Mouse (Mus musculus) central nervous system, embryonic 11.5 days (tissue): ENCODE measurements around the gene Slc6a19. TPM values are rescaled to one million over a fixed set of nuclear protein-coding genes. Genes with fewer than 3 reads are reported as not detected.

ENCODE experiments used
- polyA plus RNA-seq: library from polyadenylated mRNA; depleted of rRNA; stranded (reverse); fragments of >200 nt; gene quantifications from 2 replicates; pipeline ENCODE4 v1.2.3, GENCODE M21; 2012; rRNA removed

Gene Slc6a19
- polyA plus RNA-seq, result 0.16 and 0.17 TPM in 2 replicates

GRCm38 (mm10) chr13:73704694-73705325 is at the start of gene Slc6a19:
Gene Slc6a19 (minus strand): TSS chr13:73704865.

GRCm38 (mm10) chr13:73732742-73733700 is 28.4 kb upstream of the Slc6a19 start, which contains the start of gene Slc12a7:
Gene Slc12a7 (plus strand): TSS chr13:73733094.

GRCm38 (mm10) chr13:73677853-73678252 is 26.8 kb downstream of the Slc6a19 start, which contains the start of gene Slc6a18:
Gene Slc6a18 (minus strand): TSS chr13:73678023.

Other genes with a start within 250 kb of the Slc6a19 start
- 66.4 and 74.4 TPM in 2 replicates for gene Lpcat1, start 237.7 kb downstream of the Slc6a19 start, polyA plus RNA-seq
- gene Slc6a3, start 168.1 kb downstream of the Slc6a19 start, polyA plus RNA-seq, result 0.16 and 0.18 TPM in 2 replicates
- 71.7 and 99.7 TPM in 2 replicates for gene Clptm1l, start 100.9 kb downstream of the Slc6a19 start, polyA plus RNA-seq
- 8.5 and 18.7 TPM in 2 replicates for gene Tert, start 78.0 kb downstream of the Slc6a19 start, polyA plus RNA-seq
- gene Slc6a18, start 26.8 kb downstream of the Slc6a19 start, polyA plus RNA-seq, result 0.14 TPM in 1 of 2 replicates, not detected in the other
- 44.8 and 61.4 TPM in 2 replicates for gene Slc12a7, start 28.2 kb upstream of the Slc6a19 start, polyA plus RNA-seq
- gene Nkd2, start 142.8 kb upstream of the Slc6a19 start, polyA plus RNA-seq, result 18.1 and 25.7 TPM in 2 replicates
- gene Trip13, start 232.9 kb upstream of the Slc6a19 start, polyA plus RNA-seq, result 36.2 and 37.9 TPM in 2 replicates
- gene Brd9, start 232.9 kb upstream of the Slc6a19 start, polyA plus RNA-seq, result 102 and 241 TPM in 2 replicates